Comparison of ENCODE assay signal across 8 mouse cellular contexts in the genomic region with DNA sequence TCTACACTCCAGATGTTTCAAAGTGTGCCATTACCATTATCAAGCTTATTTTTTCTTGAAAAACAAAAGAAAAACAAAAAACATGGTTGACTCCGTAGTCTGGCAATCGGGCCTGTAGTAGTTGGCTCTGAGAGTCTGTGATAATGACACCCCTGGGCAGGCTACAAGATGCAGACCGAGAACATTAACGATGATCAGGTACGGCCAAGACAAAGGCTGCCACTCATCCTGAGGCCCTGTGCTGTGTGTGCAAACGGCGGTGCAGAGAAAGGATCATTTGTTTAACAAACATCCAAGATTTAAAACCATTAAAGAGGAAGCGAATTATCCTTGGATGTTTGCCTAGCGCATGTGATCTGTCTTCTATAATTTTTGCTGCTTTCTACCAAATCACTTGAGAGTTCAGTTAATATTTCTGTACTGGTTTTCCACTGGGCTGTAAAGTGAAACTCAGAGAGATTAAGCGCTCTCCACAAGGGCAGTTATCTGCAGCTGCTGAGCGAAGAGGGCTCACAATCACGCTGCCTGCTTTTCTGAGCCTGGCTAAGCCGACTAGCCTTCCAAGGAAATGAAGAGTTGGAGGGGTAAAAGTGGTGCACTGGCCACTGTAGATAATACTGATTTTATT.
DNase-seq lines count a peak whose midpoint lies in the region; ATAC-seq and TF ChIP-seq lines count a peak whose summit lies in the region.
"Had no signal": no experiment of that assay in that cellular context is flagged by ENCODE, and none has a peak within 500 bp of the region (broad histone marks: within the 10 kb centered on the region; RNA-seq: fewer than 3 reads in every experiment).

No protein-coding gene starts in this region.

- ATAC-seq in lung, embryonic 15.5 days (ENCODE audit: borderline replicate concordance, extremely low read depth, low FRiP score, low TSS enrichment) = peak; percentile 52; the same call in 1 of the 2 replicates
- peak; percentile 55; the same call in 1 of the 2 replicates for ATAC-seq in forebrain, embryonic 12.5 days (ENCODE audit: low FRiP score)
- no peak for ATAC-seq in heart, embryonic 15.5 days (replicated peaks; ENCODE audit: insufficient number of reproducible peaks, insufficient read depth, low FRiP score, low read depth)

- 24% methylated on average over 13 of the region's 13 CpGs for WGBS in lung, embryonic 15.5 days
- 37% methylated on average over 13 of the region's 13 CpGs for WGBS in forebrain, embryonic 12.5 days
- 31% methylated on average over 13 of the region's 13 CpGs for WGBS in heart, embryonic 15.5 days
- WGBS in cerebellum, adult 2 months = 69% methylated on average over 13 of the region's 13 CpGs

- TF ChIP-seq CTCF in cerebellum, adult 2 months (IDR thresholded peaks at IDR 0.05; ENCODE audit: borderline replicate concordance, insufficient read depth, low read depth, low read length) = no peak

- no peak for TF ChIP-seq POLR2A in cerebellum, adult 2 months (IDR thresholded peaks at IDR 0.05; ENCODE audit: borderline replicate concordance, insufficient read depth, low read length)

- no peak overlapping the region for H3K9ac ChIP-seq in lung, embryonic 15.5 days
- no peak overlapping the region for H3K9ac ChIP-seq in forebrain, embryonic 12.5 days
- H3K9ac ChIP-seq in heart, embryonic 15.5 days = peak overlapping the region; percentile 12; the same call in 1 of the 2 replicates

- peak overlapping the region; percentile 29 for H3K4me2 ChIP-seq in lung, embryonic 15.5 days
- H3K4me2 ChIP-seq in forebrain, embryonic 12.5 days = peak overlapping the region; percentile 17; the same call in 1 of the 2 replicates
- H3K4me2 ChIP-seq in heart, embryonic 15.5 days = peak overlapping the region; percentile 34

- no peak overlapping the region for H3K4me3 ChIP-seq in lung, embryonic 15.5 days
- H3K4me3 ChIP-seq in forebrain, embryonic 12.5 days (replicated peaks) = no peak overlapping the region
- H3K4me3 ChIP-seq in heart, embryonic 15.5 days = no peak overlapping the region
- no peak overlapping the region for H3K4me3 ChIP-seq in cerebellum, adult 2 months (replicated peaks; ENCODE audit: insufficient read depth, low read depth, low read length)

- H3K36me3 ChIP-seq in lung, embryonic 15.5 days = no peaks in the 10 kb centered on the region
- no peaks in the 10 kb centered on the region for H3K36me3 ChIP-seq in forebrain, embryonic 12.5 days (replicated peaks)
- H3K36me3 ChIP-seq in heart, embryonic 15.5 days = no peaks in the 10 kb centered on the region

- no peak overlapping the region for H3K27ac ChIP-seq in lung, embryonic 15.5 days
- H3K27ac ChIP-seq in forebrain, embryonic 12.5 days = no peak overlapping the region
- peak overlapping the region; percentile 24; the same call in 1 of the 2 replicates for H3K27ac ChIP-seq in heart, embryonic 15.5 days
- H3K27ac ChIP-seq in cerebellum, adult 2 months (ENCODE audit: insufficient read depth, low read length) = no peak overlapping the region

- no peak for DNase-seq in lung, postnatal 36 days
- DNase-seq in retina, embryonic 14.5 days (ENCODE audit: low spot score) = peak; percentile 49
- DNase-seq in cerebellum, adult 2 months = no peak
- DNase-seq in embryo, embryonic 9.5 days (ENCODE audit: extremely low spot score) = no peak
- DNase-seq: cerebellum, postnatal 36 days had no signal

- no peaks in the 10 kb centered on the region for H3K9me3 ChIP-seq in lung, embryonic 15.5 days
- H3K9me3 ChIP-seq in forebrain, embryonic 12.5 days = no peaks in the 10 kb centered on the region
- no peaks in the 10 kb centered on the region for H3K9me3 ChIP-seq in heart, embryonic 15.5 days (replicated peaks)

- H3K4me1 ChIP-seq in lung, embryonic 15.5 days = peaks cover 19% of the 10 kb centered on the region
- H3K4me1 ChIP-seq in forebrain, embryonic 12.5 days = peaks cover 11% of the 10 kb centered on the region; the same call in 1 of the 2 replicates
- H3K4me1 ChIP-seq in heart, embryonic 15.5 days (replicated peaks) = peaks cover 18% of the 10 kb centered on the region
- H3K4me1 ChIP-seq in cerebellum, adult 2 months (ENCODE audit: control insufficient read depth, insufficient read depth, low read length) = no peaks in the 10 kb centered on the region

- H3K27me3 ChIP-seq in lung, embryonic 15.5 days = no peaks in the 10 kb centered on the region
- peaks cover 9% of the 10 kb centered on the region; the same call in 1 of the 2 replicates for H3K27me3 ChIP-seq in forebrain, embryonic 12.5 days
- no peaks in the 10 kb centered on the region for H3K27me3 ChIP-seq in heart, embryonic 15.5 days
- H3K27me3 ChIP-seq in cerebellum, adult 2 months (ENCODE audit: control insufficient read depth, insufficient read depth, low read length) = no peaks in the 10 kb centered on the region
